Mouse (Mus musculus): ENCODE data around the gene Amigo1.

Gene Amigo1

DNA sequence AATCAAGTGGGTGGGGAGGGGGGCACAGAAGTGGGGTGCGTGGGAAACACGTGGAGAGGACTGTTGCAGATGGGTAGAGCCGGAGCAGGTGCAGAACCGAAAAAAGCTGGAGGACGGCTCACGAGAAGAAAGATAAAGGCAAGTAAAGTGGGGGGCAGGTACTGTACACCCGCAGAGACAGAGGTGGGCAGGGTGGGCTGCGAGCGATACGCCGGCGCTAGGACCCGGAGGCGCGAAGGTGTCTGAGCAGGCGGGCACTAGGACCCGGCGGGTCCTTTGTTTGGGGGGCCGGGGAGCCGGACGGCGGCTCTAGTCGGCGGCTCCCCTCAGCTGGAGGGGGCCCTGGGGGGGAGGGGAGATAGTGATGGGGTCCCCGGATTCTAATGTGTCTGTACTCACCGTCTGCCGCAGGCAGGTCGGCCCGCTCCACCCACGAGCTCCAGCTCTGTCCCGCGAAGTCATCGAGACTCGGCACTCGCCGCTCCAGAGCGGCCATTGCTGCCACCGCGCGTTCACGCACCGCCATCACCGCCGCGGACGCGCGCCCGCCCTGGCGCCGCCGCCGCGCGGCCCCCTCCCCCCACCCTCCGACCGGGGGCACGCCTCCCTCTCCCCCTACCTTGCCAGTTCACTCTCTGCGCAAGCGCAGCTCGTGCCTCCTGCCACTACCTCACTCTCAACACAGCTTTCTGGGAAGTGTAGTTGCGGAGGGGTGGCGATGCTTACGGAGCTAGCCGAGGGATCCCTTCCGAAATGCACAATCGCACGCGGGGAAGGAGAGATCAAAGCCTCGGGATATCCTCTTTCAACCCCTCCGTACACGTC lies 24.0 kb downstream of the Amigo1 start:
- DNase-seq (ENCODE audit: low read depth, low spot score), result peak; percentile 98

DNA sequence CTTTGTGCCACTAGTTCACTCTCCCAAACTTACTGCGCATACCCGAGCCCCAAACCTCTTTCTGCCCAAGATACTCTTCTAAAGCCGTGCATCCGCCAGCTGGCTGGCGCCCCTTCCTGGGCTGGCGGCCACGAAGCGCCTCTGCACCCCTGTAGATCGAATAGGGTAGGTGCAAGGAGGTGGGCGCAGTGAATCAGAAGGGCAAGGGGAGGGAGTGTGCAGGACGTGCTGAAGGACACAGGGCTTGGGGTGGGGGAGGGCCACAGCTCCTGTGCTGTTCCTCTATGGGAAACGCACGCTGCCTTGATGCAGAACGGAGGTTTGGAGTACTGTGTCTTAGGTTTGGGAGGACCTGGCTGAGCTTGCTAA lies 24.6 kb downstream of the Amigo1 start, which contains the start of gene Atxn7l2:
TSS of gene Atxn7l2 (minus strand) at position 164 of the 369 bp plus-strand sequence.
- peak; percentile 90 for DNase-seq (ENCODE audit: low read depth, low spot score)

DNA sequence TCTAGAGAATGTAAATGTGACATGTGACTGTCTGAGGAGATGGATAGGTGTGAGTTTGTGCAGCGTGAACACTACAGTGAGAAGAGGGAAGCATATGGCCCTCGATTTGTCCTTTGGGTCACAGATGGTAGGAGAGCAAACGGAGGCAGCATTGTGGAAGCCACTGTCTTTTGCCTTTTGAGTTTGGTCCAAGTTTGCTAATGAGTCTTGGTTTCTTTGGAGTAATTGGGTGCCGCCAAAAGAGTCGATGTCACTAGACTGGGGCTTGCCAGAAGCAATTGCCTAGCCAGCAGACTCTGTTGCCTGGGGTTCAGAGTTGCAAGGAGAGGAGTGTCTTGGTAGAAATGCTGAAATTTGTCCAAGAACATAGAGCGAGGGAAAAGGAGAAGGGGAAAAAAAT lies 25.7 kb downstream of the Amigo1 start:
- no peak for DNase-seq (ENCODE audit: low read depth, low spot score)

DNA sequence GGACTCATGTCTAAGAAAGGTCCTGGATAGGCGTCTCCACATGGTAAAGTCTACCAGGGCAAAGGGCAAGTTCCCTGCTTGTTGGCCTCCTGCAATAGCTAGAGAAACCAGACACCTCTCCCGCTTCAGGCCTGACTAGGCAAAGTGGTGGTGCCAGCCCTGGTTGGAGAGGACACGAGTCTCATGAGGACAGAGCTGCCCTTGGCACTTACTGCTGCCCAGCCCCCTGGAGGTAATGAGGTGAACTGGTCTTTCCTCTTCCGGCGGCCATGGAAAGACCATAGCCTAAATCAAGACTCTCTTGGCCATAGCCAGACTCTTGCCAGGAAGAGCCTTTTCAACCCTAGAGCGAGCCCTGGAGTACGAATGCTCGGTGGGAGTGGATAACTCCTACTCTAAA lies 26.3 kb downstream of the Amigo1 start:
- no peak for DNase-seq (ENCODE audit: low read depth, low spot score)

DNA sequence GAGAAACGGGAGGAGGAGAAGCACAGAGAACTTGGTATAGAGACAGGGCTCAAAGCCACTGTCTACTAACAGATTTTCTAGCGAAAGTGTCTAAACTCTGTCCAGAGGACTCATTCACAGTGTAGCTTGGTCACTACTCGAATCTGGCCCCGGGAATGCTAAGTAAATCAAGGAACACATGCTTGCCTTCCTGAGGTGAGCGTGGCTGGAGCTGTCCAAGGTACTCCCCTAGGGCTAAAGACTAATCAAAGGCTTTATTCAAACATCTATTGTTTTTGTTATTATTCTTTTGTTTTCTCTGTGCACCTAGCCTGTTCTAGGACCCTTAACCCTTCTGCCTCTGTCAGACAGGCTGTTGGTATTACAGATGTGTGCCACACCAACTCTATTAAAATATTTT lies 28.6 kb downstream of the Amigo1 start:
- DNase-seq (ENCODE audit: low read depth, low spot score), result peak; percentile 59

DNA sequence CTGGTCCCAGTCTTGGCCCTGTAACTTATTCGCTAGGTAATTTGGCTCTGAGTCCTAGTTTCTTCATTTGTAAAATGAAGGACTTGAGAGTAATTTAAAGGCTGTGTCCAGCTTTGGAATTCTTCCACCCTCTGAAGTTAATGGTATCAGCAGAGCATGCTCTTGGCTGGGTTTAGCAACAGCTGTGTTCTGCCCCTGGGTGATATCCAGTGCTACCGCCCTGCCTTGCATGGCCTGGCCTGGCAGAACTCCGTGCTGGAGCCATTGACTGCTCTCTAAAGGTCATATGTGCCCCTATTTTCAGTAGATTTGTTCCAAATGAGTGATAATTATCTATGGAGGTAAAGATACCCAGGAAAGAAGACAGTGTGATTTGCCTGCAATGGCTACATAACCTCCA lies 34.5 kb downstream of the Amigo1 start:
- no peak for DNase-seq (ENCODE audit: low read depth, low spot score)

DNA sequence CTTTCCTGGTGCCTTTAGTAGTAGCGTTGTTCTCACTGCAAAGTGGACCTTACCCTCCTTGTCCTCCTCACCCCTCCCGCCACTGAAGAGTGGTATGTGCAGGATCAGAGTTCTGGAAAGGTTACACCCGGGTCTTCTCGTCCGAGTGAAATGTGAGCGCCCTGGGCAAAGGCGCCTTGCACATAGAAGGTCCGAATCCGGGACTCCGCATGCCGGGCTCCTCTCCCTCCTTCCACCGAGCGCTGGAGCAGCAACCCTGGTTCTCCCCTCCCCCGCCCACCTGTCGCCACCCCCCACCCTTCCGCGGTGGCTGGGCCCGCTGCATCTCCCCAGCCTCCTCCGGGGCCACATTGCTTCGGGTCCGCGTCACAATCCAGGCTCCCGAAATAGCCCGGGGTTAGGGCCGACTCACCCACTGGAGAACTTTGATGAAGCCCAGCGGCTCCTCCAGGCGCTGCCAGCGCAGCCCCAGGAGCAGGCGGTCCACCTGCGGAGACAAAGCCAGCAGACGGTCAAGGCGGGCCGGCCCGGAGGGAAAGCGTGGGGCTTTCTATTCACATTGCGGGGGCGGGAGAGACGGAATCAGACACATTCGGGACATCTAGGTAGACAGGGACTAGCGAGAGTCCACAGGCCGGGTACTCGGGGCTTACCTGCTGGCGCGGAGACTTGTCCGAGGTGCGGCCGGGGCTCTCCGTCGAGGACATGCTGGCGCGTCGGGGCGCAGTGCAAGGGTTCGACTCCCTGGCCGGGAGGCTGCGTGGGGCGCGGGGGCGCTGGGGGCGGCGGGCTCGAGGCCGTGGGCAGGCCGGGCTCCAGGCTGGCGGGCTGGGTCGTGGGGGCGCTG lies 39.8 kb downstream of the Amigo1 start:
- DNase-seq (ENCODE audit: low read depth, low spot score), result no peak

DNA sequence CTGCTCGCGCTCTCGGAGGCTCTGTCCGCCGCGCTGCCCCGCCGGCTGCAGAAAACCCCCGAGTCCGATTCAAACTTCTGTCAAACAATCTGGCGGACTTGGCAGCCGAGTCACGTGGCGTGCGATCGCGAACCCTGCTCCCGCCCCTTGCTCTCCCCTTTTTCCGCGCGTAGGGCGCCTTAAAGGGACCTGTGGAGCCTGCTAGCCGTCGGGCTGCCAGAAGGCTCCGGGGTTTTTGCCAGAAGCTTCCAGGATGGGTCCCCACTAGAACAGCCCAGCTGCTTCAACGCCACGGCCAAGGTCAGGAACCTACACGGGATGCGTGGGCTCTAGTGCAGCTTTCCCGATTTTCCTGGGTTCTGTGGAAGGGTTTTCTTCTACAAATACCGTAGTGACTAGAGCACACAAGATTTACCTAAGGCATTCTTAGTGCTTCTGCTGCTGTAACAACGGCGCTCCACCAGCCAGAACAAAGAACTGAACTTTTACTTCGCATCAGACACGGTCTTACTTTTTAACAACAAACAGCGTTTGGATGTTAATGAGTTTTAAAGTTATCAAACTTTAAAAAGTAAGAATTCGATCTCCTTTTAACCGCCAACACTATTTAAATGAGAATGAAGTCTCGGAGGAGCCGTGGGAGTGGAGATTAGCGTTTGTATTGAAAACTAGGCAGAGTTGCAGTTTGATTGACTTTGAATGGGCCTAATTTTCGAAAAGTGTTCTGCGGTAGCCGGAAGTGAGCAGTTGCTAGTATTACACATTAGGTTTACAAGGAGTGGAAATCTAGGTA lies 40.6 kb downstream of the Amigo1 start, which contains the start of gene Sypl2:
TSS of gene Sypl2 (minus strand) at position 91 of the 793 bp plus-strand sequence.
- DNase-seq (ENCODE audit: low read depth, low spot score), result peak; percentile 72

DNA sequence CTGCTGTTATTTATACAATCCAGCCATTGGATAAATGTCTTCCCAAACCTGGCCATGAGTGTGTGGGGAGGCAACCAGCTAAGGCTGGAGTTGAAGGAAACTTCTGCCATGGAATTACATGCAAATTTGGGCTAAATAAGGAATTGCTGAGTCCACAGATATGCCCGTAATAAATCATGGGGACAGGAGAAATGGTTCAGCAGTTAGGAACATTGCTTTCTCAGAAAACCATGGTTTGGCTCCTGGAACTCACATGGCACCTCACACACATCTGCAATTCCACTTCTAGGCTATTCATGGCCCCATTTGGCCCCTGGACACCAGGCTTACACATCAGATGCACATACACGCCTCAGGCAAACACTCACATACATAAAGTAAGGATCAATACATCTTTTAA lies 41.4 kb downstream of the Amigo1 start:
- DNase-seq (ENCODE audit: low read depth, low spot score), result no peak

DNA sequence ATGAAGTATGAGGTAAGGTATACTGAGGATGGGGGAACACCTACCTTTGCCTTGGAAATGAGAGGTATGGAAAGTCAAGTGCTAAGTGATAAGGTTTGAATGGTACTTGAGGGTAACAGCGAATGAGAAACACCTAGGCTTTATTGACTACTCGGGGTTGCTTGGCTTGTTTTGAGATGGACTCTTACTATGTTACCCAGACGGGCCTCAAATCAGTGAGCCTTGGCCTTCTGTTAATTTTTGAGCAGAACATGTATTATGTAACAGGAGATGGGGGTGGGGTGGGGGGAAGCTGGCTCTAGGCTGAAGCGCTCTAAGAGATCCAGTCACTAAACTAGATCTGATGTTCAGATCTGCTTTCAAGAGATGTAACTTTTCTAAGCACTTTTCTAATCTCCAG lies 45.5 kb downstream of the Amigo1 start:
- DNase-seq (ENCODE audit: low read depth, low spot score), result no peak

DNA sequence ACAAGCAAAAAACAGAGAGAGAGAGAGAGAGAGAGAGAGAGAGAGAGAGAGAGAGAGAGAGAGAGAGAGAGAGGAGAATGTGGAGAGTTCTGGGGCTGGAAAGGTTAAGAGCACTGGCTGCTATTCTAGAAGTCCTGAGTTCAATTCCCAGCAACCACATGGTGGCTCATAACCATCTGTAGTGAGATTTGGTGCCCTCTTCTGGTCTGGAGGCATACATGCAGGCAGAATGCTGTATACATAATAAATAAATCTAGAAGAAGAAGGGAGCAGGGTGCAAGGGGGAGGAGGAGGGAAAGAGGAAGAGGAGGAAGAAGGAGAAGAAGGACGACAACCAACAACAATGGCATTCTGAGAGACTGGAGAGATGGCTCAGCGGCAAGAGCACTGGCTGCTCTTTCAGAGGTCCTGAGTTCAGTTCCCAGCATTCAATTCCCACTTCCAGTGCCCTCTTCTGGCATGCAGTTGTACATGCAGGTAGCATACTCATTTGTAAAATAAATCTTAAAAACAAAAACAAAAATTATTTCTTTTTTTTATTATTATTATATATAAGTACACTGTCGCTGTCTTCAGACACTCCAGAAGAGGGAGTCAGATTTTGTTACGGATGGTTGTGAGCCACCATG lies 51.5 kb downstream of the Amigo1 start:
- DNase-seq (ENCODE audit: low read depth, low spot score), result peak; percentile 49

DNA sequence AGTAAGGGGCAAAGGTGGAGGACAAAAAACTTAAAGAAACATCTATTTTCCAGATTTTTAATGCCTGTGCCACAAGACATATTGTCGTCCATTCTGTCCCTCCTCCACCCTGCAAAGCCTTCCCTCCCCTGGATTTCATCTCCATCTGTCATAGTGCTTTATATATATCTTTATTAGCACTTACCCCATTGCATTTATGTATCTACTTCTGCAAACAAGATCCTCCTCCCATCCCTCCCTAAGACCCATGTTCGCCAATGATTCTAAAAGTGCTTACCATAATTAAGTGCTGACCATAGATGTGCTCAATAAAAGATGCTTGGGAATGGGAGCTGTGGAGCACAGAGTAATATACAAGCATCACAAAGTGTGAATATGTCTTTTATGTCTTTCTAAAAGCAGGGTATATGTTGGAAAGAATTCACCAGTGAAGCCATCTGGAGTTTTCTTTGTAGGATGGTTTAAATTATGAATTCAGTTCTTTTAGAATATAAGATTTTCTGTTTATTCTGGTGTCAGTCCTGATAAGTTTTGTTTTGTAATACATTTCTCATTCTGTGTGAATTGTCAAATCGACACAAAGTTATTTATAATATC lies 55.2 kb downstream of the Amigo1 start:
- no peak for DNase-seq (ENCODE audit: low read depth, low spot score)

All from ES-CJ7 (cell line).